Mouse (Mus musculus): Measurements from ENCODE around the gene Aagab.

DNA sequence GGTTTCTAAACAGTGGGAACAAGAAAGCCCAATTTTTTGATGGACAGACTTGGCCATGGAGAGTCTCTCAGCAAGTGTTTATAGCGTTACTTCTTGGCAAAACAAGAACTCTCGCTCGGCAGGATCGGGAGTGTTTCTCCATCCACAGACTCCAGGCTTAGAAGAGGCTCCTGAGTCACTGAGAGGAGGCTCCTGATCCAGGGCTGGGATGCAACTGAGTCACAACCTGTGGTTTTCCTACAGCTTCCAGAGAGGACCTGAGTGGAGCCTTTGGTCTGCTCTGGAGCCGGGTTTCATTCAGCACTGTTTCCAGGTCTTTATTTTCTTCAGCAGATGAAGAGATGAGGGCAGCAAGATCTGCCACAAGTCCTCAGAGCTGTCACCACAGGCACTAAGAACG, 5.5 kb downstream of the Aagab start:
- TF ChIP-seq CTCF (IDR thresholded peaks at IDR 0.05; ENCODE audit: extremely low read depth, insufficient read depth, insufficient read length, insufficient replicate concordance) (no peak), POLR2A (IDR thresholded peaks at IDR 0.05; ENCODE audit: low read depth, low read length) (no peak)
